Mouse (Mus musculus): Measurements from ENCODE around the gene Sox8.
A peak's percentile ranks its signal among the peaks of the same experiment; 100 is the strongest.

Gene Sox8

GRCm38 (mm10) chr17:25570648-25571452, at the start of gene Sox8:
Gene Sox8, minus strand, starts transcription at chr17:25570686.
- peak in 1 of 2 experiments; percentile 27 for DNase-seq (ENCODE audit: low read depth in 1 of 2, low spot score in 2 of 2)

- no peak for DNase-seq (ENCODE audit: low read depth in 1 of 2, low spot score in 2 of 2)
These were observed 48.1 kb upstream of the Sox8 start for GRCm38 (mm10) chr17:25618508-25619056.

- no peak for DNase-seq (ENCODE audit: low read depth in 1 of 2, low spot score in 2 of 2)
These were observed 44.4 kb upstream of the Sox8 start for GRCm38 (mm10) chr17:25614723-25615510.

GRCm38 (mm10) chr17:25613323-25613722, 42.8 kb upstream of the Sox8 start:
- no peak for DNase-seq (ENCODE audit: low read depth in 1 of 2, low spot score in 2 of 2)

- DNase-seq (ENCODE audit: low read depth in 1 of 2, low spot score in 2 of 2) = no peak
These were observed 42.1 kb upstream of the Sox8 start for GRCm38 (mm10) chr17:25612537-25612936.

GRCm38 (mm10) chr17:25610151-25610550, 39.7 kb upstream of the Sox8 start:
- DNase-seq (ENCODE audit: low read depth in 1 of 2, low spot score in 2 of 2) = no peak

GRCm38 (mm10) chr17:25609506-25609828, 39.0 kb upstream of the Sox8 start:
- DNase-seq (ENCODE audit: low read depth in 1 of 2, low spot score in 2 of 2) = no peak

- no peak for DNase-seq (ENCODE audit: low read depth in 1 of 2, low spot score in 2 of 2)
These were observed 38.5 kb upstream of the Sox8 start for GRCm38 (mm10) chr17:25608821-25609505.

GRCm38 (mm10) chr17:25608137-25608785, 37.8 kb upstream of the Sox8 start:
- no peak for DNase-seq (ENCODE audit: low read depth in 1 of 2, low spot score in 2 of 2)

- no peak for DNase-seq (ENCODE audit: low read depth in 1 of 2, low spot score in 2 of 2)
These were observed 33.7 kb upstream of the Sox8 start for GRCm38 (mm10) chr17:25604234-25604633.

- no peak for DNase-seq (ENCODE audit: low read depth in 1 of 2, low spot score in 2 of 2)
These were observed 31.9 kb upstream of the Sox8 start for GRCm38 (mm10) chr17:25602366-25602765.

- DNase-seq (ENCODE audit: low read depth in 1 of 2, low spot score in 2 of 2) = no peak
These were observed 27.1 kb upstream of the Sox8 start for GRCm38 (mm10) chr17:25597537-25597936.

GRCm38 (mm10) chr17:25595495-25595894, 25.0 kb upstream of the Sox8 start:
- no peak for DNase-seq (ENCODE audit: low read depth in 1 of 2, low spot score in 2 of 2)

GRCm38 (mm10) chr17:25593411-25594261, 23.1 kb upstream of the Sox8 start:
- no peak for DNase-seq (ENCODE audit: low read depth in 1 of 2, low spot score in 2 of 2)

- no peak for DNase-seq (ENCODE audit: low read depth in 1 of 2, low spot score in 2 of 2)
These were observed 21.9 kb upstream of the Sox8 start for GRCm38 (mm10) chr17:25592336-25592735.

GRCm38 (mm10) chr17:25590985-25591384, 20.5 kb upstream of the Sox8 start:
- no peak for DNase-seq (ENCODE audit: low read depth in 1 of 2, low spot score in 2 of 2)

GRCm38 (mm10) chr17:25590068-25590467, 19.6 kb upstream of the Sox8 start:
- DNase-seq (ENCODE audit: low read depth in 1 of 2, low spot score in 2 of 2) = no peak

GRCm38 (mm10) chr17:25584646-25585045, 14.2 kb upstream of the Sox8 start:
- DNase-seq (ENCODE audit: low read depth in 1 of 2, low spot score in 2 of 2) = no peak

GRCm38 (mm10) chr17:25583858-25584257, 13.4 kb upstream of the Sox8 start:
- no peak for DNase-seq (ENCODE audit: low read depth in 1 of 2, low spot score in 2 of 2)

- DNase-seq (ENCODE audit: low read depth in 1 of 2, low spot score in 2 of 2) = no peak
These were observed 12.6 kb upstream of the Sox8 start for GRCm38 (mm10) chr17:25583099-25583498.
